Mouse (Mus musculus): ENCODE measurements at regions not wholly inside any gene's neighbourhood (a gene's known extent, or its start where the extent isn't known, plus 50 kb on each side); places are given as distances from the start of the nearest gene placed in this dataset.
"Not testable (repeated sequence)": the region's sequence is repeated elsewhere in the genome, so short reads cannot be mapped to it uniquely, and the experiment has no call there.

DNA sequence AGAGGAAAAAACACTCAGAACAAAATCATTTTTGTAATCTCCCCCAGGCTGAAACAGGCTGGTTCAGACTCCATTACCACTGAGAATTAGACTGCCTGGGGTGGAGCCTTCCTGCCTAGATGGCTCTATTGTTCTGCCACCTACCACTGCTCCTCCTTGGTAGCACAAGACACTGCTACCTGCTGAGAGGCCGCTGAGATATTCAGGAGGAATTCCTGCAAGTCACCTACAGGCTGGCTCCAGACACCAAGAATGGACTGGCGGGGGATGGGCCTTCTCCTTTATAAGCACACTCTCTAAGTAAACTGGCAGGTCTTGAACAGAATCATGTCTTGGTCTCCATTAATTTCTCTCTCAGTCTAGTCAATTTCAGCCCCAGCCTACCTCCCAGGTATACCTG is 3289.4 kb downstream of the Gm37988 start:
- in situ Hi-C loops (cut with MboI, MseI) = no loop called here

DNA sequence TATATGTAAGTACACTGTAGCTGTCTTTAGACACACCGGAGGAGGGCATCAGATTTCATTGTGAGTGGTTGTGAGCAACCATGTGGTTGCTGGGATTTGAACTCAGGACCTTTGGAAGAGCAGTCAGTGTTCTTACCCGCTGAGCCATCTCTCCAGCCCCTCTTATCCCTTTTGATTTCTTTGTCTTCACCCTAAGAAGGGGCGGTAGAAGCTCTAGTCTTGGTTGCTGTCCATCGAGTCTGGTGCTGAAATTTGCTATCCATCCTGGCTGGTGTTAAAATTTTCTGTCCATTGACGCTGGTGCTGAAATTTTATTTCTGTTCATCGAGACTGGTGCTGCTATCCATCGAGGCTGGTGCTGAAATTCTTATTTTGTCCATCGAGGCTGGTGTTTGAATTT is 3290.9 kb upstream of the A830018L16Rik start:
- in situ Hi-C loops (cut with MboI, MseI) = not testable (repeated sequence)

DNA sequence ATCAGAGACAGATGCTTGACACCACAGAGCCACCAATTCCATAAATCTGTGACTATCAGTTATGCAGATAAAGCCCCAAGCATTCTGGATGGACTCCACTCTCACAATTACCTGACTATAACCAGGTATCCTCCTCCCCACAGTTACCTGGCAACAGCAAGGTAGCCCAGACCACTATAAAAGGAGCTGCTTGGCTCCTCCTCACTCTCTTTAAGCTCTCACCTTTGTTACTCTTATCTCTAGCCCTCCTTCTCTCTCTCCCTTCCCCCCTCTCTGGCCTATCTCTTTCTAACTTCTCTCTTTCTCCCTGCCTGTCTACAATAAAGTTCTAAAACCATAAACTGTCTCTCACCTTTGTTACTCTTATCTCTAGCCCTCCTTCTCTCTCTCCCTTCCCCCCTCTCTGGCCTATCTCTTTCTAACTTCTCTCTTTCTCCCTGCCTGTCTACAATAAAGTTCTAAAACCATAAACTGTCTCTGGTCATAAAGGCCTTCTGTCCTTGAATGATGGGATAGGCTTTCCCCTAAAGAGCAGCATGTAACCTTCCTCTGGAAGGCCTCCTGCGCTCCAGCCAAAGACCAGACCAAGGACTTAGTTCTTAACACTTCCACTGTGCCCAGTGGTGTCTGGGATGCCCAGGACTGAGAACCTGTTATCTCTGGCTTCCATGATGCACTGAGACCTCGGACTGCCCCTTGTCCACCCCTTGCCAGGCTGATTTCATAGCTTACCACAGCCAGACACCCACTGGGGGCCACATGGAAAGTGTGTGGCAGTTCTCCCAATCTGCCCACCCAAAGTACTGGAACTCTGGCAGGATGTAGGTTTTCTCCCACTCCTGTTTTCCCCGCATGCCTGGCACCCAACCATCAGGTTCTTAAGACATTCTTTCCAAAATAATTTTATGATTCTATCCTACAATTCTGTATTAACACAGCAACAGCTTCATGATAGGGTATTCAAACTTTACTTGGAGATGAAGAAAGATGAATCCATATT is 3279.2 kb upstream of the A830018L16Rik start:
- in situ Hi-C loops (cut with MboI, MseI) = not testable (repeated sequence)

DNA sequence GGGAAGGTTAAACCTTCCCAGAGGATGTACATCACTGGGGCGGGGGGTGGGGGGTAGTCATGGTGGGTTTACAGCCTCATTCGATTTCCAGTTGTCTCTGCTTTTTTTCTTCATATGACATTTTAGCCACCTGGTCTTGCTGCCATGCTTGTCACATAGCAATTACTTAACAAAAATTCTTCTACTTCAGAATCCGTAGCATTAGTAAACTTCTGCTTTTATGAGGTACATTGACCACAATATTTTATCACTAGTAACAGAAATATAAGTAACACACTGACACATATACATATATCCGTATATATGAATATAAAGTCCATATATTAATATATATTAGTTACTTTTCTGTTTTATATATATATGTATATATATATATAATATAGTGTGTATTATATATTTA is 3271.3 kb upstream of the A830018L16Rik start:
- in situ Hi-C loops (cut with MboI, MseI) = loop anchor here in 1 of 2 experiments (10.0 kb wide), 1 partner anchor 278 kb away; no protein-coding TSS in a partner anchor

DNA sequence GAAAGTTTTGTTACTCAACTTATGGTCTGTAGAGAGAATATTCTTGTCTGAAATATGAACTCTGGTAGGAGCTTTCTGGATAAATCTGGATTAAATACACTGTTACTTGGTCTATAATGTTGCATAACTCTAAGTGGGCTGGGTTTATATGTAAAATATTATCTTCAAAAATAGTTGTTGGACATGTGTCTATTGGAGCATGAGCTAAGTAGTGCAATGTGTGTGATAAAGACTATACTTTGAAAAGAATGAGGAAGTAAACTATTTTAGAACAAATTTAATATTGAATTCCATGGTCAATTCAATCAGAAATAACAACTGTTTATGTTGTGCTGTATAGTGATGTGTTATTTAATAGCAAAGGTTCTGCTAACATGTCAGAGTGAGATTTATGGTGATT is 3240.7 kb upstream of the A830018L16Rik start:
- in situ Hi-C loops (cut with MboI, MseI) = no loop called here

Measured in T-helper 17 cell (primary cell).